Mouse (Mus musculus) forebrain, embryonic 14.5 days (tissue): ENCODE data around the gene Mapt. TPM values are rescaled to one million over a fixed set of nuclear protein-coding genes. Genes with fewer than 3 reads are reported as not detected.

Experiments
- ATAC-seq: fragments of 200-750 bp; cut with Nextera tagmentation; 2 replicates; pipeline ENCODE4 v1.8.0; 2017; ENCODE audit warnings: mild to moderate bottlenecking, moderate library complexity
- DNase-seq: peaks from one replicate; pipeline ENCODE4 v3.0.0-alpha.2; 2015; ENCODE audit warnings: low spot score
- H3K27ac ChIP-seq: fragments of 300-500 bp; sonication (generic); 2 replicates; pipeline ENCODE4 v1.5.1; 2014; ENCODE audit warnings: low read depth, mild to moderate bottlenecking, control low read depth, low read length, moderate library complexity
- H3K27me3 ChIP-seq: fragments of 300-500 bp; sonication (generic); replicated peaks from 2 replicates; pipeline ENCODE4 v1.6.1; 2014; ENCODE audit warnings: low read length, control low read depth, mixed read lengths; ENCODE audit not compliant: control insufficient read depth, insufficient read depth
- H3K36me3 ChIP-seq: fragments of 300-500 bp; sonication (generic); 2 replicates; pipeline ENCODE4 v1.6.1; 2014; ENCODE audit warnings: low read length, control low read depth; ENCODE audit not compliant: control insufficient read depth, insufficient read depth
- H3K4me1 ChIP-seq: fragments of 300-500 bp; sonication (generic); 2 replicates; pipeline ENCODE4 v1.6.1; 2014; ENCODE audit warnings: antibody characterized with exemption, low read length, control low read depth; ENCODE audit not compliant: control insufficient read depth, insufficient read depth
- H3K4me2 ChIP-seq: fragments of 300-500 bp; sonication (generic); 2 replicates; pipeline ENCODE4 v1.6.1; 2014; ENCODE audit warnings: mild to moderate bottlenecking, control low read depth, low read length
- H3K4me3 ChIP-seq: fragments of 300-500 bp; sonication (generic); 2 replicates; pipeline ENCODE4 v1.5.1; 2014; ENCODE audit warnings: low read depth, low read length, control low read depth
- H3K9ac ChIP-seq: fragments of 300-500 bp; sonication (generic); 2 replicates; pipeline ENCODE4 v1.6.1; 2014; ENCODE audit warnings: mild to moderate bottlenecking, low read length, control low read depth, moderate library complexity
- H3K9me3 ChIP-seq: fragments of 300-500 bp; sonication (generic); replicated peaks from 2 replicates; pipeline ENCODE4 v1.6.1; 2016; ENCODE audit warnings: low read length, control low read depth, mixed read lengths; ENCODE audit not compliant: control insufficient read depth
- WGBS: fragments of 180-500 bp; shearing (Covaris S2); extraction: QIAGEN DNeasy Blood & Tissue Kit; methylation state at CpG from one replicate; pipeline ENCODE4 v1.1.7; 2014; 5-methylcytosine and 5-hydroxymethylcytosine counted together
- polyA plus RNA-seq: library from polyadenylated mRNA; unstranded; fragments of >200 nt; fragmentation: Nextera tagmentation; extraction: Ambion mirVana; gene quantifications from 2 replicates; pipeline ENCODE4 v1.2.1, GENCODE M21; 2014

Mapt gene
- polyA plus RNA-seq, 1 experiment from 2014 or later: 354 TPM

- peak; percentile 60 for DNase-seq
- H3K4me1 ChIP-seq: peaks cover 3% of the 10 kb centered on the region
- no peak overlapping the region for H3K4me2 ChIP-seq
- peak; percentile 58; the same call in 1 of the 2 replicates for ATAC-seq
- no peak overlapping the region; the same call in 1 of the 2 replicates for H3K27ac ChIP-seq
- 51% methylated on average over 8 of the region's 8 CpGs for WGBS
- no peak overlapping the region for H3K9ac ChIP-seq
- no peak overlapping the region for H3K4me3 ChIP-seq
- no peaks in the 10 kb centered on the region for H3K36me3 ChIP-seq
- H3K9me3 ChIP-seq: no peaks in the 10 kb centered on the region
- H3K27me3 ChIP-seq: no peaks in the 10 kb centered on the region
These were observed 41.2 kb downstream of the Mapt start for GRCm38 (mm10) chr11:104272352-104272751.

GRCm38 (mm10) chr11:104275765-104276164 lies 44.6 kb downstream of the Mapt start:
- DNase-seq (no peak), ATAC-seq (no peak)
- WGBS: 78% methylated on average over 7 of the region's 7 CpGs

GRCm38 (mm10) chr11:104278222-104278621 lies 47.0 kb downstream of the Mapt start:
- Histone ChIP-seq H3K36me3 (peaks cover 8% of the 10 kb centered on the region; the same call in 1 of the 2 replicates), H3K4me3 (no peak overlapping the region), H3K4me2 (no peak overlapping the region), H3K27ac (no peak overlapping the region), H3K27me3 (no peaks in the 10 kb centered on the region), H3K4me1 (0 out of 2 replicates have a peak, but pooled peaks cover 2% of the 10 kb centered on the region), H3K9ac (no peak overlapping the region), H3K9me3 (no peaks in the 10 kb centered on the region)
- peak; percentile 40; the same call in 1 of the 2 replicates for ATAC-seq
- DNase-seq: peak; percentile 39
- 4% methylated on average over 20 of the region's 20 CpGs for WGBS

More at GRCm38 (mm10) chr11:104275765-104276164, 44.6 kb downstream of the Mapt start:
- no peak overlapping the region for H3K4me3 ChIP-seq
- no peak overlapping the region for H3K4me2 ChIP-seq
- no peak overlapping the region for H3K27ac ChIP-seq
- H3K4me1 ChIP-seq: peaks cover 5% of the 10 kb centered on the region
- H3K27me3 ChIP-seq: no peaks in the 10 kb centered on the region
- H3K9me3 ChIP-seq: no peaks in the 10 kb centered on the region
- no peak overlapping the region for H3K9ac ChIP-seq
- H3K36me3 ChIP-seq: no peaks in the 10 kb centered on the region

DNA sequence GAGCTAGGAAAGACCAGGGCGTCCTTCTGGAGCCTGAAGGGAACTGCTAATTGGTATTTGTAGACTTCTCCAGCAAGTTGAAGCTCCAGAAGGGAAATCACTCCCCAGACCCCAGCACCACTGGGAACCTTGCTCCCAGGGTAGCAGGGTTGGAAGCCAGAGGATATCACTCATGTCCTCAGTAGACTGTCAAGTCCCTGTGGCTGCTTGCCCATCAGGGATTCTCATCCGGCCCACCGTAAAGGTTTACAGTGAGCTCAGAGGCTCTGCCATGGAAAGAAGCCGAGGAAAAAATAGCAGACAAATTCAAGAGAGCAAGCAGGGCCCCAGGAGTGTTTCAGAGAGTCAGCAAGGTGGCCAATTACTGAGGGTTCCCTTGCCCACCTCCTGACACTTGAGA lies 47.9 kb downstream of the Mapt start:
- H3K4me3 ChIP-seq: no peak overlapping the region
- ATAC-seq: no peak
- no peaks in the 10 kb centered on the region for H3K27me3 ChIP-seq
- DNase-seq: no peak
- no peak overlapping the region for H3K27ac ChIP-seq
- H3K4me2 ChIP-seq: no peak overlapping the region
- H3K36me3 ChIP-seq: peaks cover 8% of the 10 kb centered on the region; the same call in 1 of the 2 replicates
- WGBS: 83% methylated on average over 4 of the region's 4 CpGs
- H3K9ac ChIP-seq: no peak overlapping the region
- no peaks in the 10 kb centered on the region for H3K9me3 ChIP-seq
- H3K4me1 ChIP-seq: 0 out of 2 replicates have a peak, but pooled peaks cover 2% of the 10 kb centered on the region

DNA sequence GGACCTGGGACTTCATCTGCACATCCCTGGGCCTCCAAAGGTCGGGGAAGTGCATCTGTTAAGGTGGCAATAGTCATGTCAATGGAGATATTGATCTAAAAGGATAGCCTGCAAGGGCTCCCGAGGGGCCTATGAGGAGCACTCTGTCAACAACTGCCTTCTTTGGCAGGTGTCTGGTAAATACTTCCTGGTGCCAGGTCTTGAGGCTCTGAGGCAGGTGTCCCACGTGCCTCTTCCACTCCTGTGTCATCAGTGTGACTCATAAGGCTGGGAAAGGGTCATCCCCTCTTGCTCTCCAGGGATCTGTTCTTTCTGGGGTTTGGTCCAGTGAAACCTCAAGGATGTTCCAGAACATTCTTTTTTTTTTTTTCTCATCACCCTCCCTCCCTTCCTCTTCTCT lies 48.3 kb downstream of the Mapt start:
- no peak for ATAC-seq
- H3K9ac ChIP-seq: no peak overlapping the region
- no peak overlapping the region for H3K27ac ChIP-seq
- H3K4me1 ChIP-seq: 0 out of 2 replicates have a peak, but pooled peaks cover 2% of the 10 kb centered on the region
- no peak overlapping the region for H3K4me3 ChIP-seq
- H3K27me3 ChIP-seq: no peaks in the 10 kb centered on the region
- no peak for DNase-seq
- H3K36me3 ChIP-seq: peaks cover 8% of the 10 kb centered on the region; the same call in 1 of the 2 replicates
- no peaks in the 10 kb centered on the region for H3K9me3 ChIP-seq
- H3K4me2 ChIP-seq: no peak overlapping the region
- WGBS: 75% methylated on average over 3 of the region's 3 CpGs

DNA sequence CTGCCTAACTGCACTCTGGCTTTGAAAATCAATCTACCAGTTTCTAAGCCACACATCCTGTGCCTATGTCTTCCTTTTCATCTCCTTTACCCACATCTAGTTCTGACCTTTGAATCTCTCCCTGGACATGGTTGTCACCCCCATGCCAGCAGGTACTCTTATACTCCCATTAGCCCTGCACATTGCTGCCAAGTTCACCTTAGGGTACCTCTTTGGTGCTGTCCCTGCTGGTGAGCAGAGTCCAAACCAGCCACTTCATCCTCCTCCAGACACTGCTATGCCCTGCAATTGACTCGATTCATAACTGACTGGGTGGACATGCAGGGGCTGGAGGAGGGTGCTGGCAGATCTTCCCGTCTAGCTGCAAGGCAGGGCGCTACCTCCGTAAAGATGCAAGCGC lies 50.3 kb downstream of the Mapt start:
- no peaks in the 10 kb centered on the region for H3K27me3 ChIP-seq
- H3K4me3 ChIP-seq: no peak overlapping the region
- H3K4me1 ChIP-seq: 0 out of 2 replicates have a peak, but pooled peaks cover 2% of the 10 kb centered on the region
- H3K27ac ChIP-seq: no peak overlapping the region
- H3K4me2 ChIP-seq: no peak overlapping the region
- 77% methylated on average over 5 of the region's 5 CpGs for WGBS
- peaks cover 18% of the 10 kb centered on the region; the same call in 1 of the 2 replicates for H3K36me3 ChIP-seq
- ATAC-seq (no peak), DNase-seq (no peak)
- no peak overlapping the region for H3K9ac ChIP-seq
- H3K9me3 ChIP-seq: no peaks in the 10 kb centered on the region

GRCm38 (mm10) chr11:104287113-104287512 lies 55.9 kb downstream of the Mapt start:
- 97% methylated on average over 18 of the region's 18 CpGs for WGBS
- Histone ChIP-seq H3K9me3 (no peaks in the 10 kb centered on the region), H3K4me2 (no peak overlapping the region), H3K4me1 (no peaks in the 10 kb centered on the region), H3K27ac (no peak overlapping the region), H3K36me3 (peaks cover 30% of the 10 kb centered on the region; the same call in 1 of the 2 replicates), H3K27me3 (no peaks in the 10 kb centered on the region), H3K9ac (no peak overlapping the region), H3K4me3 (no peak overlapping the region)
- ATAC-seq (no peak), DNase-seq (no peak)

DNA sequence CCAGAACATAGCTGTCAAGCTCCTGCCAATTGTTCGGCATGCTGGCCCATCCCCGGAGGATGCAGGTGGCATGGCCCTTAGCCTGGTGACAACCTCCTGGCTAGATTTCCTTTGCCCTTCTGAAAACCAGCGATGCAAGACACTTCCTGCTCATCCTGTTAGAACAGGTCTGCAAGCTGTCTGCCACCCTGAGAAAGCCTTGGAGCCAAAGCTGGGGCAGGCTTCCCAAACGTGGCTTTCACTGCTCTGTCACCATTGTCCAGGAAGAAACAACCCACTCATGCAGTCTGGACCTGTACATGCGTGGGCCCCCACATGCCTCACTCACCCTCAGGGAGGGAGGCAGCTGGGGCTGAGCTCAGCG lies 57.6 kb downstream of the Mapt start:
- 55% methylated on average over 6 of the region's 6 CpGs for WGBS
- no peak for DNase-seq
- H3K9me3 ChIP-seq: no peaks in the 10 kb centered on the region
- H3K4me1 ChIP-seq: no peaks in the 10 kb centered on the region
- no peak overlapping the region for H3K4me2 ChIP-seq
- no peak overlapping the region for H3K9ac ChIP-seq
- no peak overlapping the region for H3K27ac ChIP-seq
- H3K36me3 ChIP-seq: peaks cover 22% of the 10 kb centered on the region; the same call in 1 of the 2 replicates
- H3K27me3 ChIP-seq: no peaks in the 10 kb centered on the region
- no peak for ATAC-seq
- H3K4me3 ChIP-seq: no peak overlapping the region

GRCm38 (mm10) chr11:104289199-104290031 lies 58.2 kb downstream of the Mapt start:
- H3K9me3 ChIP-seq: no peaks in the 10 kb centered on the region
- no peak overlapping the region for H3K4me3 ChIP-seq
- H3K4me1 ChIP-seq: no peaks in the 10 kb centered on the region
- no peak overlapping the region for H3K9ac ChIP-seq
- 18% methylated on average over 13 of the region's 13 CpGs for WGBS
- H3K36me3 ChIP-seq: peaks cover 22% of the 10 kb centered on the region; the same call in 1 of the 2 replicates
- DNase-seq: peak; percentile 57
- ATAC-seq: peak; percentile 61
- H3K27ac ChIP-seq: peak overlapping the region; percentile 5; the same call in 1 of the 2 replicates
- no peak overlapping the region for H3K4me2 ChIP-seq
- no peaks in the 10 kb centered on the region for H3K27me3 ChIP-seq
